Mouse (Mus musculus): ENCODE measurements around the gene Rbm26.

Rbm26 gene

GRCm38 (mm10) chr14:105087001-105087400 is 90.1 kb downstream of the Rbm26 start:
- DNase-seq (ENCODE audit: low read depth, low spot score): no peak

GRCm38 (mm10) chr14:105085332-105085993 is 91.7 kb downstream of the Rbm26 start:
- no peak for DNase-seq (ENCODE audit: low read depth, low spot score)

- no peak for DNase-seq (ENCODE audit: low read depth, low spot score)
Observed at GRCm38 (mm10) chr14:105084757-105085330, 92.3 kb downstream of the Rbm26 start.

GRCm38 (mm10) chr14:105084106-105084505 is 93.0 kb downstream of the Rbm26 start:
- no peak for DNase-seq (ENCODE audit: low read depth, low spot score)

GRCm38 (mm10) chr14:105074776-105075175 is 102.4 kb downstream of the Rbm26 start:
- no peak for DNase-seq (ENCODE audit: low read depth, low spot score)

GRCm38 (mm10) chr14:105074376-105074775 is 102.8 kb downstream of the Rbm26 start:
- no peak for DNase-seq (ENCODE audit: low read depth, low spot score)

- DNase-seq (ENCODE audit: low read depth, low spot score): no peak
Observed at GRCm38 (mm10) chr14:105071010-105071509, 106.1 kb downstream of the Rbm26 start.

- no peak for DNase-seq (ENCODE audit: low read depth, low spot score)
Observed at GRCm38 (mm10) chr14:105070258-105071009, 106.7 kb downstream of the Rbm26 start.

GRCm38 (mm10) chr14:105068060-105068459 is 109.1 kb downstream of the Rbm26 start:
- no peak for DNase-seq (ENCODE audit: low read depth, low spot score)

- no peak for DNase-seq (ENCODE audit: low read depth, low spot score)
Observed at GRCm38 (mm10) chr14:105064243-105064642, 112.9 kb downstream of the Rbm26 start.

GRCm38 (mm10) chr14:105061230-105061629 is 115.9 kb downstream of the Rbm26 start:
- DNase-seq (ENCODE audit: low read depth, low spot score): no peak

- no peak for DNase-seq (ENCODE audit: low read depth, low spot score)
Observed at GRCm38 (mm10) chr14:105057934-105058333, 119.2 kb downstream of the Rbm26 start.
